Mouse (Mus musculus): ENCODE results near the gene Wdr34.

DNA sequence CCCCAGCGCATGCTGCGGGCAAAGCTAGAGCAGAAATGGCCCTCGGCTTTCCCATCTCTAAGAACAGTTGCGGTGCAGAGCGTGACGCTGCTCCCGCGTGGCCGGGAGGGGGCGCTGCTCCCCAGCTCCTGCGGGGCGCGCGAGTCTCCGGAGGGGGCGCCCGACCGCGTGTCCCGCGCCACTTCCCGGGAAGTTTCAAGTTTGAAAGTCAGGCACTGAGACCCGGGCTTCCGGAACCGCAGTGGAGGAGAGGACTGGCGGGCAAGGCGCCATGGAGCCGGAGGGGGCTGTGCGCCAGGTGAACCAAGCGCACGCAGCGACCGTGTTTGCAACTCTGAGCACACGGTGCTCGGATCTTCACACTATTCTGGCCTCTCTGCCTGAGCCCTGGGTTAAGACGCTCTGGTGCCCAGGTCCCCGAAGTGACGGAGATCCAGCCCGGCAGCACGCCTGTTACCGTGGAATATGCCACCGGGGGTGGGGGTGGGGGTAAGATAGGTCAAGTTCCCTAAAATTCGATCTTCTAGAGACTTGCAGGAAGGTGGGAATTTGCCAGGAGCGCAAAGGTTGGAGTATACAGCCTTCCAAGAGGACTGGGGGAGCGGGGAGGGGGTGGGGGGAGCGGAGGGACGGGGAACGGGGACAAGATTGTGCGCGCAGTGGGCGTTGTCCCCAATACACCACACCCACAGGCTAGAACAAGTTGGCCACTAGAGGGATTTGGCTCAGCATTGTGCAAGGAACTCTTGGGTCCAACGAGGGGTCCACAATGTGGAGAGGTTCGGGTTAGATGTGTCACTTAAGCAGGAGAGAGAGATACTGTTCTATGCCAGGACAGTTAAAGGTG is 29.0 kb upstream of the Wdr34 start, which contains the start of gene Pkn3:
- TF ChIP-seq CTCF (IDR thresholded peaks at IDR 0.05; ENCODE audit: borderline replicate concordance, insufficient read depth, low read depth, low read length) (peak; percentile 89), POLR2A (IDR thresholded peaks at IDR 0.05; ENCODE audit: borderline replicate concordance, insufficient read depth, low read length) (no peak)
